Mouse (Mus musculus) bone marrow macrophage, adult 2 months (primary cell): ENCODE data around the gene Ripor2.

ENCODE experiments used
- CTCF ChIP-seq: IDR thresholded peaks from 2 replicates; pipeline ENCODE4 v1.5.1; 2012; ENCODE audit warnings: low read depth, mild to moderate bottlenecking, low read length, moderate library complexity
- POLR2A ChIP-seq: IDR thresholded peaks from 2 replicates; pipeline ENCODE4 v1.6.1; 2012; ENCODE audit warnings: mild to moderate bottlenecking, low read depth, low read length, borderline replicate concordance

DNA sequence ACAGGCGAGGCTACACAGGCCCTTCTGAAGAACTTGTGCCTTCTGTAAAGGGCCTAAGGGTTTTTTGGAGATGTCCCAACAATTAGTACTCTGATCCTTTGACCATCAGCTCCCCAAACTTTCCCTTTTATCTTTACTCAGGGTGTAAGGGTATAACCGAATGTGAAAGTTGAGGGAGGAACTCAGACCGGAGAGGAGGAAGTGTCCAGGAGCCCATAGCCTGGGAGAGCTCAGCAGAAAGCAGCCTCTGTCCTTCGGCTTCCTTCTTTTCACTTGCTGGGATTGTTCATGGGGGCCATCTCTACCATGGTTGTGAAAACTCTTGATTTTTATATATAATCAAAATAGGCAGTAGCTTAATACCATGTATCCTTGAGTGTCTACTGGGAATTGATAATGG, 116.8 kb downstream of the Ripor2 start:
- TF ChIP-seq POLR2A (no peak), CTCF (no peak)
